Mouse (Mus musculus) liver, adult 2 months (tissue): ENCODE results near the gene Ptprm. TPM values are rescaled to one million over a fixed set of nuclear protein-coding genes. Genes with fewer than 3 reads are reported as not detected.

Experiments
- DNase-seq: peaks from one replicate; pipeline ENCODE4 v3.0.0-alpha.2; 2011; ENCODE audit warnings: low read depth, low spot score; ENCODE audit errors: extremely low read depth
- H3K27ac ChIP-seq: fragments of 200-500 bp; replicated peaks from 2 replicates; pipeline ENCODE4 v1.5.1; 2012; ENCODE audit warnings: low read depth, mild to moderate bottlenecking, control low read depth, inconsistent platforms, low read length; ENCODE audit not compliant: insufficient read depth
- H3K27me3 ChIP-seq: fragments of 200-500 bp; 2 replicates; pipeline ENCODE4 v1.6.1; 2012; ENCODE audit warnings: mild to moderate bottlenecking, moderate library complexity, low read length, inconsistent platforms; ENCODE audit not compliant: control insufficient read depth, insufficient read depth
- H3K36me3 ChIP-seq: fragments of 200-500 bp; 2 replicates; pipeline ENCODE4 v1.6.1; 2012; ENCODE audit warnings: low read length, inconsistent platforms; ENCODE audit not compliant: control insufficient read depth, insufficient read depth
- H3K4me1 ChIP-seq: fragments of 200-500 bp; 2 replicates; pipeline ENCODE4 v1.6.1; 2011; ENCODE audit warnings: low read length; ENCODE audit not compliant: control insufficient read depth, insufficient read depth
- H3K4me3 ChIP-seq: fragments of 200-500 bp; 2 replicates; pipeline ENCODE4 v1.5.1; 2011; ENCODE audit warnings: low read depth, mild to moderate bottlenecking, control low read depth, low read length, moderate library complexity; ENCODE audit not compliant: insufficient read depth
- H3K79me2 ChIP-seq: fragments of 200-500 bp; 2 replicates; pipeline ENCODE4 v1.6.1; 2012; ENCODE audit warnings: inconsistent platforms, mild to moderate bottlenecking, low read length, moderate library complexity; ENCODE audit not compliant: control insufficient read depth, insufficient read depth
- H3K9ac ChIP-seq: fragments of 200-500 bp; 2 replicates; pipeline ENCODE4 v1.6.1; 2012; ENCODE audit warnings: low read depth, mild to moderate bottlenecking, control low read depth, inconsistent platforms, low read length
- CTCF ChIP-seq: fragments of 200-500 bp; IDR thresholded peaks from 2 replicates; pipeline ENCODE4 v1.5.1; 2011; ENCODE audit warnings: low read depth, low read length, control low read depth
- POLR2A ChIP-seq: fragments of 200-500 bp; IDR thresholded peaks from 2 replicates; pipeline ENCODE4 v1.6.1; 2011; ENCODE audit warnings: low read length, control low read depth; ENCODE audit not compliant: insufficient read depth; ENCODE audit errors: extremely low read depth
- WGBS: fragments of 180-500 bp; shearing (Covaris S2); methylation state at CpG from one replicate; pipeline ENCODE4 v1.1.7; 2018; 5-methylcytosine and 5-hydroxymethylcytosine counted together
- polyA plus RNA-seq: library from polyadenylated mRNA; depleted of rRNA; stranded (reverse); fragments of >200 nt; gene quantifications from 2 replicates; pipeline ENCODE4 v1.2.3, GENCODE M21; 2012
- total RNA-seq: library from RNA; depleted of rRNA; stranded (reverse); fragments of >200 nt; gene quantifications from 2 replicates; pipeline ENCODE4 v1.2.3, GENCODE M21; 2014

Gene Ptprm
- total and polyA plus RNA-seq, 2 experiments = 0.78 to 3.3 TPM

- Histone ChIP-seq H3K4me3 (no peak overlapping the region), H3K27ac (no peak overlapping the region), H3K9ac (no peak overlapping the region), H3K36me3 (no peaks in the 10 kb centered on the region), H3K79me2 (no peaks in the 10 kb centered on the region; the same call in 1 of the 2 replicates), H3K27me3 (no peaks in the 10 kb centered on the region), H3K4me1 (no peaks in the 10 kb centered on the region)
- WGBS = 78% methylated on average over 10 of the region's 10 CpGs
- DNase-seq = no peak
- TF ChIP-seq POLR2A (no peak), CTCF (no peak)
These were observed 112.1 kb downstream of the Ptprm start for GRCm38 (mm10) chr17:67241951-67242773.

- 94% methylated on average over 7 of the region's 7 CpGs for WGBS
These were observed 115.4 kb downstream of the Ptprm start for GRCm38 (mm10) chr17:67238866-67239265.

GRCm38 (mm10) chr17:67237407-67237806, 116.8 kb downstream of the Ptprm start:
- no peak overlapping the region for H3K9ac ChIP-seq
- no peaks in the 10 kb centered on the region; the same call in 1 of the 2 replicates for H3K79me2 ChIP-seq
- H3K27ac ChIP-seq = no peak overlapping the region
- H3K4me1 ChIP-seq = no peaks in the 10 kb centered on the region
- H3K27me3 ChIP-seq = no peaks in the 10 kb centered on the region
- no peak for DNase-seq
- H3K36me3 ChIP-seq = no peaks in the 10 kb centered on the region
- no peak overlapping the region for H3K4me3 ChIP-seq
- no peak for TF ChIP-seq CTCF
- no peak for TF ChIP-seq POLR2A
- WGBS = 87% methylated on average over 10 of the region's 10 CpGs

More at GRCm38 (mm10) chr17:67238866-67239265, 115.4 kb downstream of the Ptprm start:
- DNase-seq = no peak
- Histone ChIP-seq H3K4me3 (no peak overlapping the region), H3K79me2 (no peaks in the 10 kb centered on the region; the same call in 1 of the 2 replicates), H3K9ac (no peak overlapping the region), H3K4me1 (no peaks in the 10 kb centered on the region), H3K27me3 (no peaks in the 10 kb centered on the region), H3K27ac (no peak overlapping the region), H3K36me3 (no peaks in the 10 kb centered on the region)
- TF ChIP-seq POLR2A = no peak
- no peak for TF ChIP-seq CTCF

GRCm38 (mm10) chr17:67233063-67233462, 121.2 kb downstream of the Ptprm start:
- Histone ChIP-seq H3K27ac (no peak overlapping the region), H3K4me3 (no peak overlapping the region), H3K4me1 (no peaks in the 10 kb centered on the region), H3K9ac (no peak overlapping the region), H3K36me3 (no peaks in the 10 kb centered on the region), H3K27me3 (no peaks in the 10 kb centered on the region), H3K79me2 (no peaks in the 10 kb centered on the region; the same call in 1 of the 2 replicates)
- WGBS = 90% methylated on average over 9 of the region's 9 CpGs
- DNase-seq = no peak
- TF ChIP-seq POLR2A = no peak
- no peak for TF ChIP-seq CTCF

GRCm38 (mm10) chr17:67226991-67227390, 127.3 kb downstream of the Ptprm start:
- 74% methylated on average over 5 of the region's 5 CpGs for WGBS
- Histone ChIP-seq H3K27ac (no peak overlapping the region), H3K9ac (no peak overlapping the region), H3K4me3 (no peak overlapping the region), H3K79me2 (no peaks in the 10 kb centered on the region), H3K4me1 (no peaks in the 10 kb centered on the region), H3K27me3 (no peaks in the 10 kb centered on the region), H3K36me3 (no peaks in the 10 kb centered on the region)
- no peak for TF ChIP-seq CTCF
- TF ChIP-seq POLR2A = no peak
- no peak for DNase-seq

GRCm38 (mm10) chr17:67215326-67215725, 138.9 kb downstream of the Ptprm start:
- H3K79me2 ChIP-seq = no peaks in the 10 kb centered on the region
- no peaks in the 10 kb centered on the region for H3K27me3 ChIP-seq
- TF ChIP-seq CTCF = no peak
- H3K36me3 ChIP-seq = no peaks in the 10 kb centered on the region
- no peak overlapping the region for H3K27ac ChIP-seq
- no peak overlapping the region for H3K9ac ChIP-seq
- H3K4me3 ChIP-seq = no peak overlapping the region
- 95% methylated on average over 1 of the region's 1 CpGs for WGBS
- DNase-seq = no peak
- H3K4me1 ChIP-seq = no peaks in the 10 kb centered on the region; the same call in 1 of the 2 replicates
